Mouse (Mus musculus): ENCODE data around the gene Olfr959. TPM values are rescaled to one million over a fixed set of nuclear protein-coding genes. Genes with fewer than 3 reads are reported as not detected.

Olfr959 gene
- not detected for total RNA-seq (2023)

GRCm38 (mm10) chr9:39575469-39575868, at the start of gene Olfr959:
TSS of gene Olfr959 (minus strand) at chr9:39575569.

GRCm38 (mm10) chr9:39621073-39621472, 45.7 kb upstream of the Olfr959 start, which contains the start of gene Olfr960:
TSS of gene Olfr960 (plus strand) at chr9:39621373.

GRCm38 (mm10) chr9:39610355-39610754, 35.0 kb upstream of the Olfr959 start, which contains the start of gene Olfr148:
TSS of gene Olfr148 (plus strand) at chr9:39610655.

GRCm38 (mm10) chr9:39603999-39604453, 28.7 kb upstream of the Olfr959 start, which contains the start of gene AW551984:
TSS of gene AW551984 (minus strand) at chr9:39604403.

GRCm38 (mm10) chr9:39553946-39554345, 21.4 kb downstream of the Olfr959 start, which contains the start of gene Olfr958:
TSS of gene Olfr958 (minus strand) at chr9:39554054.

Other genes starting within 250 kb of the Olfr959 start
- not detected for gene Olfr948, start 249.5 kb downstream of the Olfr959 start, total RNA-seq (2023)
- gene Olfr951, start 188.2 kb downstream of the Olfr959 start, total RNA-seq (2023) = not detected
- gene Olfr952, start 148.4 kb downstream of the Olfr959 start, total RNA-seq (2023) = not detected
- gene Olfr954, start 118.9 kb downstream of the Olfr959 start, total RNA-seq (2023) = not detected
- not detected for gene Olfr955, start 103.6 kb downstream of the Olfr959 start, total RNA-seq (2023)
- gene Olfr44, start 81.6 kb downstream of the Olfr959 start, total RNA-seq (2023) = not detected
- gene Olfr957, start 59.8 kb downstream of the Olfr959 start, total RNA-seq (2023) = not detected
- not detected for gene Olfr958, start 21.5 kb downstream of the Olfr959 start, total RNA-seq (2023)
- not detected for gene AW551984, start 28.8 kb upstream of the Olfr959 start, total RNA-seq (2023)
- not detected for gene Olfr148, start 35.1 kb upstream of the Olfr959 start, total RNA-seq (2023)
- gene Olfr960, start 45.8 kb upstream of the Olfr959 start, total RNA-seq (2023) = not detected
- not detected for gene Olfr961, start 69.5 kb upstream of the Olfr959 start, total RNA-seq (2023)
- not detected for gene Olfr963, start 91.6 kb upstream of the Olfr959 start, total RNA-seq (2023)
- gene Olfr149, start 131.5 kb upstream of the Olfr959 start, total RNA-seq (2023) = not detected
- not detected for gene Olfr965, start 135.8 kb upstream of the Olfr959 start, total RNA-seq (2023)
- gene Olfr150, start 155.4 kb upstream of the Olfr959 start, total RNA-seq (2023) = not detected
- gene Olfr967, start 170.7 kb upstream of the Olfr959 start, total RNA-seq (2023) = not detected
- gene Olfr968, start 207.7 kb upstream of the Olfr959 start, total RNA-seq (2023) = not detected
- gene Olfr969, start 215.4 kb upstream of the Olfr959 start, total RNA-seq (2023) = not detected
- gene Olfr970, start 233.3 kb upstream of the Olfr959 start, total RNA-seq (2023) = not detected

All from CD8-positive naive resting alpha-beta T cell, adult 57 days (primary cell).